Mouse (Mus musculus): ENCODE measurements around the gene Rbsn. TPM values are rescaled to one million over a fixed set of nuclear protein-coding genes. Genes with fewer than 3 reads are reported as not detected.

Rbsn gene
- polyA plus RNA-seq, 1 experiment from 2014 or later, result 30.7 TPM

DNA sequence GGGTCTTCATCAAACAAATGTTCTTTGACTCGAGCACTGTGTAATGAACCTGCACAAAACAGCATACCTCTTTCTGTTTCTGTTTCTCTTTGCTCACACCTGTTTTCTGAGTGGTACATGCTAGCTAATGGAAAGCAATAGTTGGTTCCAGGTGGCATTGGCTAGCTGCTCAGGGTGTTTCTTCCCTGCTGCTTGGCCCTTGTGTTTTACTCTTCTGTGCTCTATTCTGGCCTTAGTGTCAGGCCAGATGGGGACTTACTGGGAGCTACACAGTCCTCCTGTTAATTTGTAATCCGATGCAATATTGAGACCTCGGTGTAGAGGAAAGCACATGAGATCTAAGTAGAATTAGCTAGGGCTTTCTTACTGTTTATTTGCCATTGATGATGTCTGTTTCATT, 55.9 kb downstream of the Rbsn start:
- 89% methylated on average over 3 of the region's 3 CpGs for WGBS

DNA sequence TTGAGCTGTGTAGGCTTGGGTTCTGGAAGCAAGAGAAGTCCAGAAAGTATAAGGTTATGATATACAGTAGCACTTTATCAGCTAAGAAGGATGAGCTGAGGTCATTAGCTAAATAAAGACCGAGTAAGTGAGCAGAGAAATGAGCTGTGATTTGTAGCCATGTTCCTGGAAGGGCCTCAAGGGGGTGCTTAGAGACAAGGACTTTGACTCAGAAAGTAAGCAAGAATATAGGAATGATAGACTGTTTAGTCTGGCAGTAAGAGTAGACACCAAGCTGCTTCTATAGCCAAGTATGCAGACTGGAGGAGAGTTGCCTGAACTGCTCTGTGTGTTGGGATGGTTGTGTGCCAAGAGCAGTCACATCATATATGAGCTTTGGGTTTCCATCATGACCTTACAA, 61.0 kb downstream of the Rbsn start:
- H3K4me1 ChIP-seq, result no peaks in the 10 kb centered on the region
- H3K36me3 ChIP-seq, result peaks cover 84% of the 10 kb centered on the region
- no peak overlapping the region for H3K4me3 ChIP-seq
- no peaks in the 10 kb centered on the region for H3K27me3 ChIP-seq
- no peaks in the 10 kb centered on the region for H3K9me3 ChIP-seq
- no peak for ATAC-seq (ENCODE audit: insufficient number of reproducible peaks, low FRiP score, low TSS enrichment, low read depth)
- no peak overlapping the region for H3K9ac ChIP-seq
- no peak overlapping the region for H3K4me2 ChIP-seq
- H3K27ac ChIP-seq, result no peak overlapping the region
- 72% methylated on average over 1 of the region's 1 CpGs for WGBS

More for the DNA sequence above, 55.9 kb downstream of the Rbsn start:
- no peak overlapping the region for H3K4me3 ChIP-seq
- ATAC-seq (ENCODE audit: insufficient number of reproducible peaks, low FRiP score, low TSS enrichment, low read depth), result no peak
- peaks cover 97% of the 10 kb centered on the region for H3K36me3 ChIP-seq
- no peak overlapping the region for H3K27ac ChIP-seq
- H3K4me2 ChIP-seq, result no peak overlapping the region
- no peaks in the 10 kb centered on the region for H3K4me1 ChIP-seq
- no peaks in the 10 kb centered on the region for H3K9me3 ChIP-seq
- no peaks in the 10 kb centered on the region for H3K27me3 ChIP-seq
- no peak overlapping the region for H3K9ac ChIP-seq

- no peak overlapping the region for H3K4me3 ChIP-seq
- no peaks in the 10 kb centered on the region for H3K4me1 ChIP-seq
- ATAC-seq (ENCODE audit: insufficient number of reproducible peaks, low FRiP score, low TSS enrichment, low read depth), result no peak
- H3K36me3 ChIP-seq, result peaks cover 40% of the 10 kb centered on the region
- H3K9me3 ChIP-seq, result no peaks in the 10 kb centered on the region
- no peak overlapping the region for H3K9ac ChIP-seq
- no peak overlapping the region for H3K4me2 ChIP-seq
- no peaks in the 10 kb centered on the region for H3K27me3 ChIP-seq
- 93% methylated on average over 4 of the region's 4 CpGs for WGBS
- H3K27ac ChIP-seq, result no peak overlapping the region
Measured at GRCm38 (mm10) chr6:92145881-92146280, 68.8 kb downstream of the Rbsn start.

Other genes with a start within 250 kb of the Rbsn start
- 10.2 and 10.3 TPM in 2 replicates for gene Fgd5, start 236.0 kb downstream of the Rbsn start, polyA plus RNA-seq (2015; fragmentation: Nextera tagmentation; extraction: Ambion mirVana)
- gene Nr2c2, start 123.5 kb downstream of the Rbsn start, polyA plus RNA-seq (2015; fragmentation: Nextera tagmentation; extraction: Ambion mirVana), result 15.7 and 19.6 TPM in 2 replicates
- gene Mrps25, start 30.9 kb downstream of the Rbsn start, polyA plus RNA-seq (2015; fragmentation: Nextera tagmentation; extraction: Ambion mirVana), result 80.5 and 82.4 TPM in 2 replicates
- not detected in 2 replicates for gene Trh, start 29.7 kb upstream of the Rbsn start, polyA plus RNA-seq (2015; fragmentation: Nextera tagmentation; extraction: Ambion mirVana)